Mouse (Mus musculus) lung, embryonic 16.5 days (tissue): ENCODE measurements around the gene Wdr25. TPM values are rescaled to one million over a fixed set of nuclear protein-coding genes. Genes with fewer than 3 reads are reported as not detected.

Experiments used
- ATAC-seq: fragments of 200-750 bp; cut with Nextera tagmentation; 2 replicates; pipeline ENCODE4 v1.8.0; 2017; ENCODE audit warnings: low read depth, mild to moderate bottlenecking, moderate library complexity
- H3K27ac ChIP-seq: fragments of 300-500 bp; sonication (generic); 2 replicates; pipeline ENCODE4 v1.5.1; 2014; ENCODE audit warnings: mild to moderate bottlenecking, control low read depth, low read length
- H3K27me3 ChIP-seq: fragments of 300-500 bp; sonication (generic); 2 replicates; pipeline ENCODE4 v1.6.1; 2014; ENCODE audit warnings: low read depth, low read length, mixed read lengths; ENCODE audit not compliant: control insufficient read depth, insufficient read depth
- H3K36me3 ChIP-seq: fragments of 300-500 bp; sonication (generic); 2 replicates; pipeline ENCODE4 v1.6.1; 2014; ENCODE audit warnings: low read length; ENCODE audit not compliant: control insufficient read depth, insufficient read depth
- H3K4me1 ChIP-seq: fragments of 300-500 bp; sonication (generic); replicated peaks from 2 replicates; pipeline ENCODE4 v1.6.1; 2014; ENCODE audit warnings: low read length, mixed read lengths; ENCODE audit not compliant: control insufficient read depth, insufficient read depth
- H3K4me2 ChIP-seq: fragments of 300-500 bp; sonication (generic); 2 replicates; pipeline ENCODE4 v1.6.1; 2014; ENCODE audit warnings: low read depth, low read length, control low read depth
- H3K4me3 ChIP-seq: fragments of 300-500 bp; sonication (generic); 2 replicates; pipeline ENCODE4 v1.5.1; 2014; ENCODE audit warnings: mild to moderate bottlenecking, low read length, control low read depth
- H3K9ac ChIP-seq: fragments of 300-500 bp; sonication (generic); 2 replicates; pipeline ENCODE4 v1.6.1; 2014; ENCODE audit warnings: low read length, control low read depth
- H3K9me3 ChIP-seq: fragments of 300-500 bp; sonication (generic); 2 replicates; pipeline ENCODE4 v1.6.1; 2016; ENCODE audit warnings: low read length; ENCODE audit not compliant: control insufficient read depth
- WGBS: fragments of 180-500 bp; shearing (Covaris S2); extraction: QIAGEN DNeasy Blood & Tissue Kit; methylation state at CpG from one replicate; pipeline ENCODE4 v1.1.7; 2014; 5-methylcytosine and 5-hydroxymethylcytosine counted together
- polyA plus RNA-seq: library from polyadenylated mRNA; unstranded; fragments of >200 nt; fragmentation: Nextera tagmentation; extraction: Ambion mirVana; gene quantifications from 2 replicates; pipeline ENCODE4 v1.2.1, GENCODE M21; 2015

Wdr25 gene
- polyA plus RNA-seq, 1 experiment from 2014 or later: 10.9 TPM

DNA sequence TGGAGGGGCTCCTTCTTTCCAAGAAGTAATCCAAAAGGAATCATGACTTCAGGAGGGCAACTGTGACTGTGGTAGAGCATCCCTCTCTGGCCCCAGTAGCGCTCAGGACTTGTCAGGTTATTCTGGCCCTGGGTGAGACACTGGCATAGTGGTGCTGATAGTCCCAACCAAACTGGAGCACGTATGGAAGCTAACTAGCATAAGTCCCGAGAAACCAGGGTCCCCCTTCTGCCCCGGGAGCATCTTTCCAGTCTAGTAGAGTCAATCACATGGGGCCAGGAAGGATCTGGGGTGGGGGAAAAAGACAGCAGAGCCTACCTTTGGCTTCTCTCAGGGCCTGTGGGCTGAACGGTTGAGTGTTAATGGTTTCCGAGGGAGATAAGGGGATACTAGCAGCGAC, 175.3 kb downstream of the Wdr25 start:
- peak overlapping the region; percentile 95 for H3K4me2 ChIP-seq
- no peaks in the 10 kb centered on the region for H3K36me3 ChIP-seq
- WGBS: 46% methylated on average over 7 of the region's 7 CpGs
- no peak for ATAC-seq
- no peak overlapping the region; the same call in none of the 2 replicates for H3K4me3 ChIP-seq
- H3K9ac ChIP-seq: peak overlapping the region; percentile 75
- no peak overlapping the region for H3K27ac ChIP-seq
- peaks cover 6% of the 10 kb centered on the region; the same call in 1 of the 2 replicates for H3K4me1 ChIP-seq
- H3K9me3 ChIP-seq: no peaks in the 10 kb centered on the region
- peaks cover 6% of the 10 kb centered on the region for H3K27me3 ChIP-seq

DNA sequence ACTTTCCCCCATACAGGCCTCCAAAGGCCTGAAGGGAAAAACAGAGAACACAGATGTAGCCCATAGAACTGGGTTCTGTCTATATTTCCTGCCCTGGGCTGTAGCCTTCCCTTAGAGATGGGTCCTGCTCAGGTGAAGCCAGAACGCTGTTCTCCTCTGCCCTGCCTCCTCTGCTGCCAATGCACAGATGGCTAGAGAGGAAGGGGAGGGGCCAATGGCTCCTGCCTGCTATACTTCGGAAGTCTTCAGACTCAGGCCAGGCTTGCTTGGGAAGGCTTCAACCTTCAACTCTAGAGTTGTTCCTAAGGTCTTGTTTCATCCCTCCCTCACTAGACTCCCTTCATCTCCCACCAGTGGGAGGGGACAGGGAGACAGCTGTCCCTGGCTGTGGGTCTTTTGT, 176.3 kb downstream of the Wdr25 start:
- ATAC-seq: no peak
- peaks cover 6% of the 10 kb centered on the region for H3K27me3 ChIP-seq
- H3K4me1 ChIP-seq: peaks cover 6% of the 10 kb centered on the region; the same call in 1 of the 2 replicates
- H3K9ac ChIP-seq: no peak overlapping the region
- H3K36me3 ChIP-seq: no peaks in the 10 kb centered on the region
- no peak overlapping the region for H3K27ac ChIP-seq
- H3K4me2 ChIP-seq: no peak overlapping the region
- no peaks in the 10 kb centered on the region for H3K9me3 ChIP-seq
- 34% methylated on average over 2 of the region's 2 CpGs for WGBS
- H3K4me3 ChIP-seq: no peak overlapping the region

DNA sequence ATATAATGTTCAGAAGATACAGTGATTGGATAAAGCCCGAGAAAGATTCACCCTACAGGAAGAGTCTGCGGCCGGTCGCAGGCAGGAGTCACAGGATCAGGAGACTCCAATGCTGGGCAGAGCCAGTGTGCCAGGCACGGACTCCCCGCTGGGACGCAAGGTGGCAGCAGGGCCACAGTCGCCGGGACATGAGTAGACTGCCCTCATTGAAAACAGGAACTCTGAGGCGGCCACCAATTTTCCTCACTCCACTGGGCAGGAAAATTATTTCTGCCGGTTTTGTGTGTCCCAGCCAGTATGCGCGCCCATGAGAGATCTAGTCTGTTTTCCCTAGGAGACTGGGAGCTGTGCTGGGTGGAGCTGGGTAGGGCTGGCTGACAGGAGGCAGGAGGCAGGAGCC, 177.8 kb downstream of the Wdr25 start:
- Histone ChIP-seq H3K9me3 (no peaks in the 10 kb centered on the region), H3K4me1 (peaks cover 6% of the 10 kb centered on the region; the same call in 1 of the 2 replicates), H3K27me3 (peaks cover 6% of the 10 kb centered on the region), H3K36me3 (no peaks in the 10 kb centered on the region), H3K27ac (no peak overlapping the region), H3K4me3 (no peak overlapping the region), H3K4me2 (no peak overlapping the region), H3K9ac (no peak overlapping the region)
- WGBS: 85% methylated on average over 13 of the region's 13 CpGs
- ATAC-seq: no peak

DNA sequence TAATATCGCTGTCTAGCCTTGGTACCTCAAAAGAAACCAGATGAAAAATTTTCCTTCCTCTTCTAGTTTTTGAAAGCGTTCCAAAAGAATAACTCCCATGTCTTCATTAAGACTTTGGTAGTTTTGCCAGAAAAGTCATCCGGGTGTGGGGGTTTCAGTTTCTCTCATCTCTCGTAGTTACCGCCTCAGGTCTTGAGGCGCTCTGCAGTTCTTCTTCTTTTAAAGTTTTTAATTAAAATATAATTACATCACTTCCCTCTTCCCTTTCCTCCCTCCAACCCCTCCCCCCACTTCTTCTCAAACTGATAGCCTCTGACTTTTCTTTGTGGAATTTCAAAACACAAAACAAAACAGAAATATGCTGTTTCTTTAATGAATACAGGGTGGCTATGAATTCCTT, 180.7 kb downstream of the Wdr25 start:
- H3K36me3 ChIP-seq: no peaks in the 10 kb centered on the region
- 61% methylated on average over 6 of the region's 6 CpGs for WGBS
- H3K27me3 ChIP-seq: no peaks in the 10 kb centered on the region
- H3K27ac ChIP-seq: no peak overlapping the region
- H3K4me3 ChIP-seq: no peak overlapping the region
- no peaks in the 10 kb centered on the region for H3K9me3 ChIP-seq
- H3K9ac ChIP-seq: no peak overlapping the region
- H3K4me1 ChIP-seq: no peaks in the 10 kb centered on the region
- ATAC-seq: no peak
- no peak overlapping the region for H3K4me2 ChIP-seq

DNA sequence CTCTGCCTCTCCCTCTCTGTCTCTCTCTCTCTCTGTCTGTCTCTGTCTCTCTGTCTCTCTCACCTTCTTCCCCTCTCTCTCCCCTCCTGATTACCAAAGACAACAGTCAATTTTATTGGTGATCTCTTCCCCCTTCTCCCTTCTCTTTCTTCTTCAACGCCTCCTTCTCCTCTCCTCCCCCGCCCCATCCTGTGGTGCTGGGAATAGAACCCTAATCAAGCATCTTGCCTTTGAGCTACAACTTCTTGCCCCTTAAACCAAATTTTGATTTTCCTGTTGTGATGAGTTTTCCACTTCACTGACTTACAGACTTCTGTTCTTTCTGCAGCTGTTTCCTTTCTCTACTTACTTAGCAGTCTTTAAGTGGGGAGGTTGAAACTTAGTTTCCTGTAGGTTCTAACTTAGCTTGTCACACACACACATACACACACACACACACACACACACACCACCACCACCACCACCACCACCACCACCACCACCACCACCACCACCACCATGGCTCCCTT, 181.4 kb downstream of the Wdr25 start:
- no peaks in the 10 kb centered on the region for H3K9me3 ChIP-seq
- WGBS: 59% methylated on average over 2 of the region's 2 CpGs

DNA sequence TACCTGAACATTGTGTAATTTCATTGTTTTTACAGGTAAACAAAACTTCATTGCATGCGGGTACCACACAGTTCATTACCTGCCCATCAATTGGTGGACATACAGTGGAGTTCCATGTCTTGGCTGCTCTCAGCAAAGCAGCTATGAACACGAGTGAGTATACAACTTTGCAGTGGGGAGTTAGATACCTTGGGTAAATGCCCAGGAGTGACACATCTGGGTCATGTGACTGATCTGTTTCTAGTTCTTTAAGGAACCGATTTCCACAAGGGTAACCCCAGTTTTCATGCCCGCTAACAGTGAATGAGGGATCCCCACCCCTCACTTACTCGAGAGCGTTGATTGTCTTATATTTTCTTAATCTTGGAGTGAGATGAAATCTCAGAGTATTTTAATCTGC, 183.6 kb downstream of the Wdr25 start:
- no peak for ATAC-seq
- H3K9ac ChIP-seq: no peak overlapping the region
- no peaks in the 10 kb centered on the region for H3K36me3 ChIP-seq
- no peaks in the 10 kb centered on the region for H3K4me1 ChIP-seq
- no peak overlapping the region for H3K4me2 ChIP-seq
- 70% methylated on average over 6 of the region's 6 CpGs for WGBS
- no peaks in the 10 kb centered on the region for H3K27me3 ChIP-seq
- H3K9me3 ChIP-seq: no peaks in the 10 kb centered on the region
- H3K4me3 ChIP-seq: no peak overlapping the region
- no peak overlapping the region for H3K27ac ChIP-seq

More for the DNA sequence above, 181.4 kb downstream of the Wdr25 start:
- Histone ChIP-seq H3K36me3 (no peaks in the 10 kb centered on the region), H3K4me2 (no peak overlapping the region), H3K4me1 (no peaks in the 10 kb centered on the region), H3K27me3 (no peaks in the 10 kb centered on the region), H3K27ac (no peak overlapping the region), H3K9ac (no peak overlapping the region), H3K4me3 (no peak overlapping the region)
- no peak for ATAC-seq

Other genes starting within 250 kb of the Wdr25 start
- 1.1 and 1.9 TPM in 2 replicates for gene Degs2, start 191.3 kb upstream of the Wdr25 start, polyA plus RNA-seq
- 14.6 and 14.9 TPM in 2 replicates for gene Yy1, start 100.7 kb upstream of the Wdr25 start, polyA plus RNA-seq
- 7.5 and 7.8 TPM in 2 replicates for gene Slc25a29, start 57.7 kb upstream of the Wdr25 start, polyA plus RNA-seq
- gene Slc25a47, start 57.6 kb upstream of the Wdr25 start, polyA plus RNA-seq: 9.3 and 9.5 TPM in 2 replicates
- gene Wars, start 543 bp downstream of the Wdr25 start, polyA plus RNA-seq: 77.0 and 77.8 TPM in 2 replicates
- 3.2 and 3.9 TPM in 2 replicates for gene Begain, start 174.6 kb downstream of the Wdr25 start, polyA plus RNA-seq